Mouse (Mus musculus): ENCODE measurements at regions not wholly inside any gene's neighbourhood (a gene's known extent, or its start where the extent isn't known, plus 50 kb on each side); places are given as distances from the start of the nearest gene placed in this dataset.
"Not testable (repeated sequence)": the region's sequence is repeated elsewhere in the genome, so short reads cannot be mapped to it uniquely, and the experiment has no call there.

- not testable (repeated sequence) for DNase-seq (ENCODE audit: low read depth, low spot score)
Measured at GRCm38 (mm10) chr6:18566934-18567333, 52.3 kb upstream of the Cttnbp2 start.

- DNase-seq (ENCODE audit: low read depth, low spot score): no peak
Measured at GRCm38 (mm10) chr6:18569221-18569620, 54.6 kb upstream of the Cttnbp2 start.

- no peak for DNase-seq (ENCODE audit: low read depth, low spot score)
Measured at GRCm38 (mm10) chr6:18578501-18578900, 63.9 kb upstream of the Cttnbp2 start.

GRCm38 (mm10) chr6:18589436-18589835 is 74.8 kb upstream of the Cttnbp2 start:
- DNase-seq (ENCODE audit: low read depth, low spot score): no peak

DNA sequence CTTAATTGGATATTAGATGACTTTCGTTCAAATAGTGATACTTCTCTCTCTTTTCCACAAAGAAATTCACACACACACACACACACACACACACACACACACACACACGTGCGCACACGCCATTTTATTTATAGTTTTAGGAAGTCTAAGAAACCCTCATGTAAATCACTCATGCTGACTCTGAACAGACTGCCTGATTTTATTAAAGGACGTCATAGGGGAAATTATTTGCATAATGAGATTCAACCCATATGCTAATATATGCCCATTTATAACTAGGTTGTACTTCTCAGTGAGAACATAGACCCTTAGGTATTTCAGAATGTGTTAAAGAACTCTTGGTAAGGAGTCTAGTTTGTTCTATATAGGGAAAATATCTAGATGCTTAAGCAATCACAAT is 82.0 kb upstream of the Cttnbp2 start:
- no peak for DNase-seq (ENCODE audit: low read depth, low spot score)

- DNase-seq (ENCODE audit: low read depth, low spot score): no peak
Measured at GRCm38 (mm10) chr6:18599626-18600025, 85.0 kb upstream of the Cttnbp2 start.

DNA sequence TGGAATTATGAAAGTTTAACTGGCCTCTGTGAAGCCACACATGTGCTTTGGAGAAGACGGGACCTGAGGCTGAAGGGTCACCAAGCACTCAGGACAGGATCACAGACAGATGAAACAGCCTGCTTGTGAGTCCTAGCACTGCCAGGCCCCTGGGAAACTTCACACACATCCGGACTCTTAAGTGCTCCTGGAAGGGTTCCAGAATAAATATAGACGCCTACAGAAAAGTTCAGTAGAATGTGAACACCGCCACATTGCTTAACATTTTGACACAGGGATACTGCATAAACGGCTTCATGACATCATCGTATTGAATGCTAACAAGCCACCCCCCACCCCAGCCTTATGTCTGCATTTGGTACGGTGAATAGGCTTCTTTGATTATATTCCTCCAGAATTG is 87.3 kb upstream of the Cttnbp2 start:
- DNase-seq (ENCODE audit: low read depth, low spot score): peak; percentile 9

DNA sequence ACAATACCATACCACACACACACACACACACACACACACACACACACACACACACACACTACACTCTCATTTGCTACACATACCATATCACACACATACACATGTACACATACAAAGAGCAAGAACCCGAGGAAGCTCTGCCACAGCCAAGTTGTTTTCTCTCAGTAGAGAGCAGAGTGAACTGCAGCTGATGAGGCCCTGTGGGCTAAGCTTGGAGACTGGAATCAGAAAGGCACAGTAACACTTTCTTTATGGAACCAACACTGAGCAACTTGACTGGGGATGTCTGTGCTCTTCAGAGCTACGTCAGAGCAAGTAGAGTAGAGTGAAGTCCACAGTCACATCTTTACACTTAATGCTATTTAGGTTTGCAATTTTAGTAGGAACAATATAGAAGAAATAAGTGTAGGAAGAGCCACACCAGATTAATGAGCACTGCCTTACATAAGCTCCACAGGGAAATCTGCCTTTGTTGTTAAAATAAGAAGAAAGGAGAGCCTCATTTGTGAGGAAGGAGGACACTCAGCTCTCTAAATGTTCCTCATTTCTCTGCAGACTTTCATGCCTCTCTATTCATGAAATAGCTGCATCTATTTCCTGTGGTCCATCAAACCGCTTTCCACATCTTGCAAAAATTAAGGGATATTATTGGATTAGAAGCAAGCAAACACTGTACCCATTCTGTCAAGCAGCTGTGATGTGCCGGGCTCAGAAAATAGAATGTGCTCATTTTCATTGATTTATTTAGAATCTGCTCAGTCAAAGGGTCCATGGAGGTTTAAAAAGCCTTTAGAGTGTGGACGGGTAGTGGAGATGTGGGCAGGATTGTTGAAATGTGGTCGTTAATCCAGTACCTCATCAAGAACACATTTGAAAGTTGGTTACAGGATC is 107.0 kb upstream of the Cttnbp2 start:
- no peak for DNase-seq (ENCODE audit: low read depth, low spot score)

DNA sequence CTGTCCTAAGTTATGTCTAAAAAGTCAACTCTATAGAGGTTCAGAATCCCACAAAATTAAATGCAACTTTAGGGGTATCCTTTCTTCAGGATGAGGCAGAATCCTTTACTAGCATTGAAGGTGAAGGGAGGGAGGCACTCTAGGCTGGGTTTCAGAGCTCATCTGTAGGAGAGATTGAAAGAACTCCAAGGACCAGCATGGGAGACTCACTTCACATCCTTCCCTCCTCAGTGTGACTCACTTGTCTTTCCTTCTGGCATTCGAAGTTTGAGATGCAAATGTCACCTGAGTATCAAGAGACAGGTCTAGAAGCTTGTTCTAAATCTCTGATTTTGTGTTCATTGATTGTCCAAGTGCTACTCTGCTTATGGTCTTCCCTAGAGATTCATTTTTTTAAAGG is 113.9 kb upstream of the Cttnbp2 start:
- DNase-seq (ENCODE audit: low read depth, low spot score): no peak

- no peak for DNase-seq (ENCODE audit: low read depth, low spot score)
Measured at GRCm38 (mm10) chr6:18633540-18634200, 119.0 kb upstream of the Cttnbp2 start.

DNA sequence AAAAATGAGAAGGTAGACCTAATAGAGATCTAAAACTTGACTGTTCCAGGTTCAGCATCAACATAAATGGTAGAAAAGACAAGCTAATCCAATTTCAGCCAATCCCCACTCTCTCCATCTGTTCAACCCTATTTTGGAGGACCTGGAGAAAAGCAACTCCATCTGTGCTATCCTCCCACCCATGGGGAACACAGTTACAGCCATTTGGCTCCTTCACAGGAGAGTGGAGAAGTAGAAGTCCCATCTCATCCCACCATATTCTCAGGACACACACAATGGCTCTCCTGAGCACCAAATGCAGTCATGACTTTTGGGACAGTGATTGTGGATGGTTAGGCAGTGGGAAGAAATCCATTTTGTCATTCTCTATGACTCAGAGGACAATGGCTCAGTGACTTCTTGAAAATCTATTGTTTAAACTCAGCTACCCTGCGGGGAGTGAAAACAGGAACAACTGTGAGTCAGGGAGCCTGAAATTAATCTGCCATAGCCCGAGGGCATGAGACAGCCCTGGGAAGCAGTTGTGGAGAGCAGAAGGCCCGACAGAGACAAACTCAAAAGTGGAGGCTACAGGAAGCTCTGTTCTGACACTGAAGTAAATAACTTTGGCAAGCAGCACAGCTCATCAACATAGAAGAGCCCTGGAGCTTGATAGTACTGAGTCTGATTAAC is 125.2 kb upstream of the Cttnbp2 start:
- DNase-seq (ENCODE audit: low read depth, low spot score): no peak

DNA sequence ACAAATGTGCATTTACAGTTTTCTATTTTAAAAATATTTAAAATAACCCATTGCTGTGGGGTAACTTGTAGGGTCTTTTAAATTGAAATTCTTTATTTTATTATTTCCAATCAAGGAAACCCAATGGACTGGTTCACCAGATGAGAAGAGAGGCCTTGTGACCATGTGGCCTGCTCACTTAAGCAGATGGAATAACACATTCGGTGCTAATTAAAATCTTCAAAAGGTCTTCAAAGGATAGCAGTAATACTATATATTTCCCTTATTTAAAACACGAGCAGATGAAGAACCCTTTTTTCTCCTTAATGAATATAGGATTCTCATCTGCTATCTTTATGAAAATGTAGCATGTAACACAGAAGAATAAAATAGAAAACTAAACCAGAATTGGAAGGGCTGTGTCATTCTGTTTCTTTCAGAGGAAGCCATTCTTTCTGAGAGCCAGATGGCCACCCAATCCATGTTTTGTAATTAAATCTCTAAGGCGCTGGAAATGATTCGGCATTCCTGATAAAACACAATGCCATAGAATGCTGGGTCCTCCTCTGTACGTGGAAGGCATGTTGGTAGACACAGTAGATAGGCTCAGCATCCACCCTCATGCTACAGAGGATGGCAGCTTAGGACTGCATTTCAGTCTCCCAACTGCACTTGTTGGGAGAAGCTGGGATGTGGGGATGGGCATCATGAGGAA is 134.4 kb upstream of the Cttnbp2 start:
- DNase-seq (ENCODE audit: low read depth, low spot score): no peak

DNA sequence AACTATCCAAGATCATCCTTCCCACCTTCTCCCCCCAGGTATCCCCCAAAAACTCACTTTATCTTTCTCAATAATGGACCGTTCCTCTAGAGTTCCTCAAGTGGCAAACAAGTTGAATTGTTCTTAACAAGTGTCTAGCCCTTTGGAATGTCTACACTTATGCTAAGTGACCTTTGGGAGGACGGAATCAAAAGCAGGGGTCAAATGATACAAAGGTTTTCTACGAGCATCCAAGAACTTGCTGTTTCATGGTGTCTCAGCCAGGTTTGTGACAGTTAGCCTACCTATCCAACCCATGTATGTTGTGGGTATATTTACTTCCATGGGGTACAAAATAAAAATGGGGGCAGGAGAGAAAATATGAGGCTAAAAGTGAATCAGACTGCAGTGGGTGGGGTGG is 136.7 kb upstream of the Cttnbp2 start:
- DNase-seq (ENCODE audit: low read depth, low spot score): no peak

- DNase-seq (ENCODE audit: low read depth, low spot score): no peak
Measured at GRCm38 (mm10) chr6:18652006-18652601, 137.5 kb upstream of the Cttnbp2 start.

- DNase-seq (ENCODE audit: low read depth, low spot score): no peak
Measured at GRCm38 (mm10) chr6:18654275-18654674, 139.6 kb upstream of the Cttnbp2 start.

GRCm38 (mm10) chr6:18656202-18656601 is 141.6 kb upstream of the Cttnbp2 start:
- DNase-seq (ENCODE audit: low read depth, low spot score): no peak

- DNase-seq (ENCODE audit: low read depth, low spot score): no peak
Measured at GRCm38 (mm10) chr6:18656772-18657401, 142.2 kb upstream of the Cttnbp2 start.

DNA sequence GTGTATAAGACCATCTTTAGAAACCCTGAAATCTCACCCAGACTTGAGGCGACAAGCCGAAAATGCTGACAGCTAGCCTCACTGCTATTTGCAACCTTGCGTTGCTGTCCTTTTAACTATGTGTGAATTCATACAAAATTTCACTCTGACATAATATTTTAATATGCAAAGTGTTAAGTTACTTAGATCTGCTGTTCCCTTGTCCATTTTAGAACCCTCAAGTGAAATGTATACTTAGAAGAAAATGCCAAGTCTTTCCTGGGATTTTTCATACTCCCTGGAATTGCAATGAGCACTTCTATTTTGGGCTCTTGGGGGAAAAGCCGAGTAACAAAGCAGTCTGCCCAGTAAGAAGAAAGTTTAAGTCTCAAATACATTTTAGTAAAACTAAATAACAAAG is 150.0 kb upstream of the Cttnbp2 start:
- DNase-seq (ENCODE audit: low read depth, low spot score): no peak

GRCm38 (mm10) chr6:18665992-18666391 is 151.3 kb upstream of the Cttnbp2 start:
- DNase-seq (ENCODE audit: low read depth, low spot score): no peak

DNA sequence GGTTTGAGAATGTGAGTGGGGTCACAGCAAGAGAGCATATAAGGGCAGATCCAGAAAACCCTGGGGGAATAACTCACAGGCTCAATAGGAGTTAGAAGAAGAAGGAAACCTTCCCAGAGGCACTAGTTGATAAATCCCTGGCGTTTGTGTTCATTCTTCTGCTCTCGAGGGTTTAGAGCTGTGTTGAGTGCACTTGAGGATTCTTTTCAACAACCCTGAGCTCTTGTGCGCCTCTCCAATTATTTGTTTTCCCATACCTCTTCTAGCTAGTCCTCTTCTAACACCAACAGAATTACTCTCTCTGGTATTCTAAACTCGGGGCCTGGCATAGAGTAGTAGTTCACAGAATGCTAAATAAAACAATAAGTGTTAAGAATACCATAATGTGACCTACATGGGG is 151.9 kb upstream of the Cttnbp2 start:
- DNase-seq (ENCODE audit: low read depth, low spot score): no peak

GRCm38 (mm10) chr6:18670677-18671076 is 156.0 kb upstream of the Cttnbp2 start:
- no peak for DNase-seq (ENCODE audit: low read depth, low spot score)

Measured in embryo, embryonic 11.5 days (tissue).